Mouse (Mus musculus) forebrain, embryonic 15.5 days (tissue): ENCODE data around the gene Ttll11. TPM values are rescaled to one million over a fixed set of nuclear protein-coding genes. Genes with fewer than 3 reads are reported as not detected.
A peak's percentile ranks its signal among the peaks of the same experiment; 100 is the strongest.

Experiments used
- ATAC-seq: fragments of 200-750 bp; cut with Nextera tagmentation; replicated peaks from 2 replicates; pipeline ENCODE4 v1.8.0; 2017; ENCODE audit warnings: mild to moderate bottlenecking, moderate TSS enrichment, moderate library complexity
- H3K27ac ChIP-seq: fragments of 300-500 bp; sonication (generic); replicated peaks from 2 replicates; pipeline ENCODE4 v1.5.1; 2015; ENCODE audit warnings: mild to moderate bottlenecking, inconsistent platforms
- H3K27me3 ChIP-seq: fragments of 300-500 bp; sonication (generic); 2 replicates; pipeline ENCODE4 v1.6.1; 2015; ENCODE audit warnings: inconsistent platforms
- H3K36me3 ChIP-seq: fragments of 300-500 bp; sonication (generic); 2 replicates; pipeline ENCODE4 v1.6.1; 2015; ENCODE audit warnings: mild to moderate bottlenecking, inconsistent platforms
- H3K4me1 ChIP-seq: fragments of 300-500 bp; sonication (generic); 2 replicates; pipeline ENCODE4 v1.6.1; 2015; ENCODE audit warnings: inconsistent platforms
- H3K4me2 ChIP-seq: fragments of 300-500 bp; sonication (generic); replicated peaks from 2 replicates; pipeline ENCODE4 v1.6.1; 2015; ENCODE audit warnings: mild to moderate bottlenecking, inconsistent platforms
- H3K4me3 ChIP-seq: fragments of 300-500 bp; sonication (generic); 2 replicates; pipeline ENCODE4 v1.5.1; 2015; ENCODE audit warnings: mild to moderate bottlenecking, inconsistent platforms
- H3K9ac ChIP-seq: fragments of 300-500 bp; sonication (generic); replicated peaks from 2 replicates; pipeline ENCODE4 v1.6.1; 2015; ENCODE audit warnings: mild to moderate bottlenecking, inconsistent platforms
- H3K9me3 ChIP-seq: fragments of 300-500 bp; sonication (generic); 2 replicates; pipeline ENCODE4 v1.6.1; 2016; ENCODE audit warnings: inconsistent platforms
- WGBS: fragments of 180-500 bp; shearing (Covaris S2); methylation state at CpG from one replicate; pipeline ENCODE4 v1.1.7; 2015; ENCODE audit warnings: mixed read lengths; 5-methylcytosine and 5-hydroxymethylcytosine counted together
- polyA plus RNA-seq: library from polyadenylated mRNA; unstranded; fragments of >200 nt; fragmentation: Nextera tagmentation; extraction: Ambion mirVana; gene quantifications from 2 replicates; pipeline ENCODE4 v1.2.1, GENCODE M21; 2015

Gene Ttll11
- polyA plus RNA-seq, 1 experiment from 2014 or later: 3.0 TPM

GRCm38 (mm10) chr2:35842780-35843474, 136.8 kb downstream of the Ttll11 start:
- ATAC-seq: peak; percentile 81
- whole genome bisulfite sequencing: 43% methylated on average over 16 of the region's 16 CpGs

GRCm38 (mm10) chr2:35841841-35842420, 137.8 kb downstream of the Ttll11 start:
- no peak overlapping the region for H3K4me3 ChIP-seq
- no peak for ATAC-seq
- no peaks in the 10 kb centered on the region for H3K27me3 ChIP-seq
- H3K9ac ChIP-seq: no peak overlapping the region
- no peaks in the 10 kb centered on the region for H3K36me3 ChIP-seq
- no peaks in the 10 kb centered on the region for H3K9me3 ChIP-seq
- 67% methylated on average over 4 of the region's 4 CpGs for WGBS
- peaks cover 29% of the 10 kb centered on the region for H3K4me1 ChIP-seq
- no peak overlapping the region for H3K27ac ChIP-seq
- H3K4me2 ChIP-seq: no peak overlapping the region

More at GRCm38 (mm10) chr2:35842780-35843474, 136.8 kb downstream of the Ttll11 start:
- peaks cover 29% of the 10 kb centered on the region for H3K4me1 ChIP-seq
- no peaks in the 10 kb centered on the region for H3K9me3 ChIP-seq
- H3K27me3 ChIP-seq: no peaks in the 10 kb centered on the region
- no peak overlapping the region for H3K4me2 ChIP-seq
- no peak overlapping the region for H3K27ac ChIP-seq
- no peak overlapping the region for H3K9ac ChIP-seq
- H3K36me3 ChIP-seq: no peaks in the 10 kb centered on the region
- no peak overlapping the region for H3K4me3 ChIP-seq

- H3K27me3 ChIP-seq: no peaks in the 10 kb centered on the region
- H3K36me3 ChIP-seq: no peaks in the 10 kb centered on the region
- H3K27ac ChIP-seq: no peak overlapping the region
- no peak overlapping the region for H3K4me3 ChIP-seq
- no peaks in the 10 kb centered on the region for H3K9me3 ChIP-seq
- WGBS: 18% methylated on average over 14 of the region's 14 CpGs
- ATAC-seq: no peak
- H3K4me2 ChIP-seq: no peak overlapping the region
- no peak overlapping the region for H3K9ac ChIP-seq
- peaks cover 28% of the 10 kb centered on the region for H3K4me1 ChIP-seq
Measured at GRCm38 (mm10) chr2:35840956-35841816, 138.5 kb downstream of the Ttll11 start.

GRCm38 (mm10) chr2:35838751-35839479, 140.8 kb downstream of the Ttll11 start:
- 63% methylated on average over 11 of the region's 11 CpGs for WGBS
- H3K4me2 ChIP-seq: no peak overlapping the region
- 0 out of 2 replicates have a peak overlapping the region, but pooled peaks have one; percentile 4 for H3K27ac ChIP-seq
- peaks cover 18% of the 10 kb centered on the region for H3K4me1 ChIP-seq
- no peak for ATAC-seq
- no peak overlapping the region for H3K4me3 ChIP-seq
- H3K27me3 ChIP-seq: no peaks in the 10 kb centered on the region
- no peaks in the 10 kb centered on the region for H3K9me3 ChIP-seq
- H3K9ac ChIP-seq: no peak overlapping the region
- H3K36me3 ChIP-seq: no peaks in the 10 kb centered on the region

- Histone ChIP-seq H3K9ac (no peak overlapping the region), H3K4me1 (peaks cover 13% of the 10 kb centered on the region), H3K4me3 (no peak overlapping the region), H3K9me3 (no peaks in the 10 kb centered on the region), H3K36me3 (no peaks in the 10 kb centered on the region), H3K4me2 (no peak overlapping the region), H3K27ac (peak overlapping the region; percentile 73), H3K27me3 (no peaks in the 10 kb centered on the region)
- peak; percentile 91 for ATAC-seq
- 65% methylated on average over 10 of the region's 10 CpGs for whole genome bisulfite sequencing
Measured at GRCm38 (mm10) chr2:35834198-35834913, 145.4 kb downstream of the Ttll11 start.

- ATAC-seq: no peak
- Histone ChIP-seq H3K27me3 (no peaks in the 10 kb centered on the region), H3K9ac (no peak overlapping the region), H3K4me1 (peaks cover 10% of the 10 kb centered on the region), H3K36me3 (no peaks in the 10 kb centered on the region), H3K27ac (peak overlapping the region; percentile 73), H3K9me3 (no peaks in the 10 kb centered on the region), H3K4me2 (no peak overlapping the region), H3K4me3 (no peak overlapping the region)
- 68% methylated on average over 6 of the region's 6 CpGs for WGBS
Measured at GRCm38 (mm10) chr2:35833546-35833945, 146.2 kb downstream of the Ttll11 start.

GRCm38 (mm10) chr2:35832742-35833425, 146.8 kb downstream of the Ttll11 start:
- Histone ChIP-seq H3K4me2 (no peak overlapping the region), H3K4me3 (no peak overlapping the region), H3K4me1 (peaks cover 10% of the 10 kb centered on the region), H3K36me3 (no peaks in the 10 kb centered on the region), H3K9me3 (no peaks in the 10 kb centered on the region), H3K9ac (no peak overlapping the region), H3K27me3 (no peaks in the 10 kb centered on the region), H3K27ac (peak overlapping the region; percentile 23; the same call in 1 of the 2 replicates)
- 58% methylated on average over 11 of the region's 11 CpGs for WGBS
- ATAC-seq: no peak

- Histone ChIP-seq H3K27ac (no peak overlapping the region), H3K4me3 (no peak overlapping the region), H3K27me3 (no peaks in the 10 kb centered on the region), H3K36me3 (no peaks in the 10 kb centered on the region), H3K4me1 (peaks cover 10% of the 10 kb centered on the region), H3K9ac (no peak overlapping the region), H3K9me3 (no peaks in the 10 kb centered on the region), H3K4me2 (no peak overlapping the region)
- WGBS: 66% methylated on average over 10 of the region's 10 CpGs
- no peak for ATAC-seq
Measured at GRCm38 (mm10) chr2:35831904-35832581, 147.7 kb downstream of the Ttll11 start.

GRCm38 (mm10) chr2:35830966-35831903, 148.5 kb downstream of the Ttll11 start:
- H3K27me3 ChIP-seq: no peaks in the 10 kb centered on the region
- no peak overlapping the region for H3K9ac ChIP-seq
- ATAC-seq: no peak
- no peak overlapping the region for H3K4me3 ChIP-seq
- 63% methylated on average over 6 of the region's 6 CpGs for WGBS
- peaks cover 10% of the 10 kb centered on the region for H3K4me1 ChIP-seq
- 0 out of 2 replicates have a peak overlapping the region, but pooled peaks have one; percentile 39 for H3K27ac ChIP-seq
- H3K36me3 ChIP-seq: no peaks in the 10 kb centered on the region
- H3K4me2 ChIP-seq: no peak overlapping the region
- no peaks in the 10 kb centered on the region for H3K9me3 ChIP-seq

GRCm38 (mm10) chr2:35829136-35829535, 150.6 kb downstream of the Ttll11 start:
- no peaks in the 10 kb centered on the region for H3K27me3 ChIP-seq
- no peak overlapping the region for H3K27ac ChIP-seq
- H3K9ac ChIP-seq: no peak overlapping the region
- 94% methylated on average over 4 of the region's 4 CpGs for WGBS
- H3K4me1 ChIP-seq: peaks cover 10% of the 10 kb centered on the region
- H3K4me3 ChIP-seq: no peak overlapping the region
- ATAC-seq: no peak
- H3K4me2 ChIP-seq: no peak overlapping the region
- no peaks in the 10 kb centered on the region for H3K9me3 ChIP-seq
- no peaks in the 10 kb centered on the region for H3K36me3 ChIP-seq
